Mouse (Mus musculus) C2C12 (cell line): ENCODE results near the gene Clybl. TPM values are rescaled to one million over a fixed set of nuclear protein-coding genes. Genes with fewer than 3 reads are reported as not detected.

Experiments
- H3K27me3 ChIP-seq: one replicate; pipeline ENCODE4 v1.6.1; 2011; ENCODE audit not compliant: control insufficient read depth, insufficient read depth, insufficient read length
- H3K36me3 ChIP-seq: one replicate; pipeline ENCODE4 v1.6.1; 2011; ENCODE audit not compliant: control insufficient read depth, insufficient read depth
- H3K4me3 ChIP-seq: one replicate; pipeline ENCODE4 v1.5.1; 2011; ENCODE audit warnings: mild to moderate bottlenecking, control low read depth; ENCODE audit not compliant: poor library complexity, insufficient read depth, severe bottlenecking
- H3K79me2 ChIP-seq: one replicate; pipeline ENCODE4 v1.6.1; 2011; ENCODE audit not compliant: control insufficient read depth, insufficient read depth
- H3K79me3 ChIP-seq: one replicate; pipeline ENCODE4 v1.6.1; 2011; ENCODE audit warnings: low read depth, control low read depth
- H3ac ChIP-seq: one replicate; pipeline ENCODE3; 2011; ENCODE audit warnings: low read depth; ENCODE audit not compliant: control insufficient read depth, insufficient read length
- CEBPB ChIP-seq: IDR thresholded peaks from one replicate; pipeline ENCODE4 v1.6.1; 2011; ENCODE audit warnings: low read depth, mild to moderate bottlenecking, control low read depth, moderate library complexity
- CTCF ChIP-seq: IDR thresholded peaks from one replicate; pipeline ENCODE4 v1.5.1; 2011; ENCODE audit not compliant: control insufficient read depth, insufficient read depth, insufficient read length
- FOSL1 ChIP-seq: IDR thresholded peaks from one replicate; pipeline ENCODE4 v1.8.0; 2011; ENCODE audit warnings: mild to moderate bottlenecking, low read length; ENCODE audit not compliant: poor library complexity, insufficient read depth, severe bottlenecking
- MAX ChIP-seq: IDR thresholded peaks from one replicate; pipeline ENCODE4 v1.6.1; 2011; ENCODE audit warnings: mild to moderate bottlenecking, control low read depth
- MYOD1 ChIP-seq: IDR thresholded peaks from one replicate; pipeline ENCODE4 v1.6.1; 2011; ENCODE audit warnings: low read depth; ENCODE audit not compliant: control insufficient read depth, insufficient read length
- MYOG ChIP-seq: IDR thresholded peaks from one replicate; pipeline ENCODE4 v1.6.1; 2011; ENCODE audit not compliant: control insufficient read depth, insufficient read length; ENCODE audit errors: extremely low read depth
- USF1 ChIP-seq: IDR thresholded peaks from one replicate; pipeline ENCODE4 v1.6.1; 2011; ENCODE audit warnings: low read depth, mild to moderate bottlenecking, control low read depth, moderate library complexity
- polyA plus RNA-seq: library from polyadenylated mRNA; unstranded; fragments of >200 nt; fragmentation: generic; extraction: Trizol; gene quantifications from one replicate; pipeline ENCODE4 v1.2.1, GENCODE M21; 2012; ENCODE audit warnings: missing spikeins

The Clybl gene
- polyA plus RNA-seq, 1 experiment, result 5.2 TPM

DNA sequence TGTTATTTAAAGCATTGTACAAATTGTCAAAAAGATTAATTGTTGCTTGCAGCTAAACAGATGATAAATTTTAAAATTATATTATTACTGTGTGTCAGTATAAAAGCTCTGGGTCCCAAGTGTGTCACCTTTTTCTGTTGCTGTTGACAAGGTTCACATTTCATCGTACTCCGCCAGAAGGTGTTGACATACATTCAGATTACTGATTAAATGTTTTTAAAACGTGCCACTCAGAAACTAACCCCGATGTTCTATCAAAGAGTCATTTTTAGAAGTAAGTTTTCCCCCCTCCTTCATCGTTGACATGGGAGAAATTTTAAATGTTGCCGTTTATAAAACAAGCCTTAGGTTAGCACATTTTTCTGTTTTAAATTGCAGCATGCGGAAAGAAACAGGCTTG, 83.7 kb downstream of the Clybl start:
- H3K4me3 ChIP-seq, result no peak overlapping the region
- no peaks in the 10 kb centered on the region for H3K79me2 ChIP-seq
- no peaks in the 10 kb centered on the region for H3K27me3 ChIP-seq
- TF ChIP-seq MYOD1 (no peak), CTCF (no peak), MYOG (no peak), USF1 (no peak), CEBPB (no peak), FOSL1 (no peak), MAX (no peak)
- H3ac ChIP-seq, result no peak overlapping the region
- no peaks in the 10 kb centered on the region for H3K79me3 ChIP-seq
- H3K36me3 ChIP-seq, result no peaks in the 10 kb centered on the region

DNA sequence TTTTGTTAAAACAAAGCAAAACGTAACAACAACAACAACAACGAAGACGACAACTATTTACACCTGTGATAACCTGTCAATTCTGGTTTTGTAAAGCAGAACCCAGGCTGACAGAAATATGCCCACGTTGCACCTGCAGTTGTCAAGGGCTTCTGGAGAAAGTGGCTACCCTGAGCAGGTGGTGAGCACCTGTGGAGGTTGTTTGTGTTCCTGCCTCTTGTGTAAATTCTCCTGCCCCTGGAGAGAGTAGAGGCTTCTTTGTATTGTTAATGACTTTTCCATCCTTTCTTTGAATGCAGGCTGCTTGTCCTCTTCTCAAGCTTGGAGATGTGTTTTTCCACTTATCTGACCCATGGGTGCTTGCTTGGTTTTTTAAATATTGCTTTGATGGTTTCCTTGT, 86.1 kb downstream of the Clybl start:
- H3K27me3 ChIP-seq, result no peaks in the 10 kb centered on the region
- H3K36me3 ChIP-seq, result no peaks in the 10 kb centered on the region
- no peaks in the 10 kb centered on the region for H3K79me2 ChIP-seq
- H3ac ChIP-seq, result no peak overlapping the region
- TF ChIP-seq FOSL1 (no peak), MAX (no peak), USF1 (no peak), MYOG (no peak), MYOD1 (no peak), CEBPB (no peak), CTCF (no peak)
- H3K79me3 ChIP-seq, result no peaks in the 10 kb centered on the region
- H3K4me3 ChIP-seq, result no peak overlapping the region

DNA sequence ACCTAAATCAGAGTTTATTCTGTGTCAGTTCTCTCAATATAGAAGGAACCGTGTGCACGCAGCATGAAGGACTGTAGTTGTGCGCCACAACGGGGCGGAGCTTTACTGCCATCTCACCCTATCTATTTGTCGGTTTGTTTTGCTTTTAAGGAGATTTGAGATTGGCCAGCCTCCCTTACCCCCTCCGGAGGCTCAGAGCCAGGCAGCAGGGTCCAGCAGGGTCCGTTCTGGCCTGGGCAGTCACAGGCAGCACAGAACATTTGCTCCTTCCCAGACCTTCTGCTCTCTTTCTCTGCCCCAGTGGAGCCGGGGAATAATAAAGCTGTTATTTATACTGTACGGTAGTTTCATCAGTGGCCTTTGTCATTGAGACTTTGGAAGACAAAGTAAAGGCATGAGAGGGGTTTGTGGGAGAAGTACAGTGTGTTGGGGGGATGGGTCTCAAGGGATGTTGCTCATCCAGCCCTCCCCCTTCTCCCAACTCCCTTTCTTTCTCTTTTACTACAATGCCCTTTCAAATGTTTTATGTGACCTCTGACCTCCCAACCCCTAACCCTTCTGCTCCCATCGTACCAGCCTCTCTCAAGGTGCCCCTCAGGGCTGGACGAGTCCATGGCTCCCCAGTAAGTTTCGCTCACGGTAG, 89.7 kb downstream of the Clybl start:
- no peaks in the 10 kb centered on the region for H3K27me3 ChIP-seq
- no peaks in the 10 kb centered on the region for H3K36me3 ChIP-seq
- H3ac ChIP-seq, result no peak overlapping the region
- no peaks in the 10 kb centered on the region for H3K79me2 ChIP-seq
- H3K79me3 ChIP-seq, result no peaks in the 10 kb centered on the region
- TF ChIP-seq CEBPB, result no peak
- TF ChIP-seq FOSL1, result no peak
- no peak for TF ChIP-seq MYOG
- no peak for TF ChIP-seq MAX
- no peak for TF ChIP-seq MYOD1
- TF ChIP-seq CTCF, result no peak
- no peak for TF ChIP-seq USF1
- no peak overlapping the region for H3K4me3 ChIP-seq

DNA sequence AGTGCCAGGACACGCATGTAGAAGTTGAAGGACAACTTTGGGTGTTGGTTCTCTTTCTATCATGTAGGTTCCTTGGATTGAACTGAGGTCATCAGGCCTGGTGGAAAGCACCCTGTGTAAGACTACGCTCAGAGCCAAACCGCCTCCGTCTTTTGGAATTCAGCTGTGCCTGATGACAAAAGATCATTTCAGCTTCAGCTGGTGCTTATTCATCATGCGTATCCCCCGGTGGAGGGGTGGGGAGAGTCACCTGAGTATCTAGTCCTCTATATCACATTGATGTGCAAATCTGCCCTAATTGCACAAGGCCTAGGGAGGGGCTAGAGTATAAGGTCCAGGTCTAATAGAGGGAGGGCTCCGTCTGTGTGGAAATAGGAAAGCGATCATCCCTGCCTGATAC, 95.6 kb downstream of the Clybl start:
- Histone ChIP-seq H3K4me3 (no peak overlapping the region), H3K27me3 (peaks cover 3% of the 10 kb centered on the region), H3K79me3 (no peaks in the 10 kb centered on the region), H3ac (no peak overlapping the region), H3K79me2 (no peaks in the 10 kb centered on the region), H3K36me3 (no peaks in the 10 kb centered on the region)
- TF ChIP-seq MYOG, result no peak
- no peak for TF ChIP-seq MAX
- no peak for TF ChIP-seq USF1
- no peak for TF ChIP-seq CTCF
- TF ChIP-seq MYOD1, result no peak

DNA sequence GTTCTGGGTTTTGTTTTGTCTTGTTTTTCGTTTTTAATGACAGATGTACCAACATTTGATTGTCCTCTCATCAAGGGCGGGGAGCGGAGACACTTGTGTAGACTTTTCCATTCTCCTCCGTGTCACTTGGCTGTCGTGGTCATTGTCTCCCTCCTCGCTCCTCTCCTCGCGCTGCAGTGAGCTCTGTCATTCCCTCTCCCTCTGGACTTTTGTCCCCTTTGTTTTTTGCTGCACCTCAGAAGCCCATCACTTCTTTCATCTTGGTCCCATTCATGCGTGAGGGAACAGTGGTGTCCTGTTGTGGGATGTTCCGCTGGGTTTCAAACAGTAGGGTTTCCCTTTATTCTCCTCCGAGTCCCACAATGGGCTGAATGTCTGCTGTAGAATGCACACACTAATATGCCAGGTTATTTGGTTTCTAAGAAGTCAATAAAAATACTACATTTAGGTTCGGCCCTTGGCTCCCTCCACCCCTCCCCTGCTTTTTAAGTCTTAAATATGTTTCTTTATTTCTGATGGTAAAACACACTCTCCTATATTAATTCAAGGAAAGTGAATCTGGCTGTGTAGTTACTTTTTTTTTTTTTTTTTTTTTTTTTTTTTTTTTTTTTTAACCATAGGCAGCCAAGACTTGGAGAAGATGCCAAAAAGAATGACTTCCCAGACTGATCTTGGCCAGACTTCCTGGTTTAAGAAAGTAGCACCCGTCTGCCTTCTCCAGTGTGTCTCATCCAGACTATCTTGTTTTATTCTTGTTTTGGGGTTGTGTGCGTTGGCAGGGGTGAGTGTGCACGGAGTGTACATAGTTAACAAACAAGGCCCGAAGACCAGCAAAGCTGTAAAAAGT, 98.2 kb downstream of the Clybl start:
- H3ac ChIP-seq, result no peak overlapping the region
- H3K79me3 ChIP-seq, result no peaks in the 10 kb centered on the region
- TF ChIP-seq MYOD1, result no peak
- TF ChIP-seq MAX, result no peak
- no peak for TF ChIP-seq FOSL1
- TF ChIP-seq CTCF, result no peak
- no peak for TF ChIP-seq USF1
- no peak for TF ChIP-seq MYOG
- TF ChIP-seq CEBPB, result no peak
- no peaks in the 10 kb centered on the region for H3K79me2 ChIP-seq
- peaks cover 3% of the 10 kb centered on the region for H3K27me3 ChIP-seq
- no peaks in the 10 kb centered on the region for H3K36me3 ChIP-seq
- H3K4me3 ChIP-seq, result no peak overlapping the region
